Mouse (Mus musculus): ENCODE data around the gene Lrrc61.
"Not testable (repeated sequence)": the region's sequence is repeated elsewhere in the genome, so short reads cannot be mapped to it uniquely, and the experiment has no call there.

The Lrrc61 gene

GRCm38 (mm10) chr6:48554280-48555103, at the start of gene Lrrc61:
Gene Lrrc61, plus strand, starts transcription at chr6:48554796.
- Histone ChIP-seq H3K27me3 (ENCODE audit: control insufficient read depth, insufficient read depth, low read length, poor library complexity, severe bottlenecking) (no peaks in the 10 kb centered on the region), H3K36me3 (ENCODE audit: control insufficient read depth, insufficient read depth, low read length, poor library complexity, severe bottlenecking) (no peaks in the 10 kb centered on the region; the same call in 1 of the 2 replicates)
- DNase-seq (ENCODE audit: low read depth, low spot score), result peak; percentile 95

- Histone ChIP-seq H3K27me3 (ENCODE audit: control insufficient read depth, insufficient read depth, low read length, poor library complexity, severe bottlenecking) (no peaks in the 10 kb centered on the region), H3K36me3 (ENCODE audit: control insufficient read depth, insufficient read depth, low read length, poor library complexity, severe bottlenecking) (peaks cover 2% of the 10 kb centered on the region; the same call in 1 of the 2 replicates)
- DNase-seq (ENCODE audit: low read depth, low spot score), result no peak
These were observed 46.5 kb upstream of the Lrrc61 start for GRCm38 (mm10) chr6:48508087-48508486.

- DNase-seq (ENCODE audit: low read depth, low spot score), result no peak
- Histone ChIP-seq H3K36me3 (ENCODE audit: control insufficient read depth, insufficient read depth, low read length, poor library complexity, severe bottlenecking) (peaks cover 2% of the 10 kb centered on the region; the same call in 1 of the 2 replicates), H3K27me3 (ENCODE audit: control insufficient read depth, insufficient read depth, low read length, poor library complexity, severe bottlenecking) (no peaks in the 10 kb centered on the region)
These were observed 44.2 kb upstream of the Lrrc61 start for GRCm38 (mm10) chr6:48510426-48510825.

- H3K36me3 ChIP-seq (ENCODE audit: control insufficient read depth, insufficient read depth, low read length, poor library complexity, severe bottlenecking), result peaks cover 2% of the 10 kb centered on the region; the same call in 1 of the 2 replicates
- no peak for DNase-seq (ENCODE audit: low read depth, low spot score)
- H3K27me3 ChIP-seq (ENCODE audit: control insufficient read depth, insufficient read depth, low read length, poor library complexity, severe bottlenecking), result no peaks in the 10 kb centered on the region
These were observed 42.7 kb upstream of the Lrrc61 start for GRCm38 (mm10) chr6:48511861-48512260.

GRCm38 (mm10) chr6:48524882-48525281, 29.7 kb upstream of the Lrrc61 start:
- H3K36me3 ChIP-seq (ENCODE audit: control insufficient read depth, insufficient read depth, low read length, poor library complexity, severe bottlenecking); H3K27me3 ChIP-seq (ENCODE audit: control insufficient read depth, insufficient read depth, low read length, poor library complexity, severe bottlenecking); DNase-seq (ENCODE audit: low read depth, low spot score): not testable (repeated sequence)

GRCm38 (mm10) chr6:48527901-48528300, 26.7 kb upstream of the Lrrc61 start:
- H3K27me3 ChIP-seq (ENCODE audit: control insufficient read depth, insufficient read depth, low read length, poor library complexity, severe bottlenecking), result no peaks in the 10 kb centered on the region
- H3K36me3 ChIP-seq (ENCODE audit: control insufficient read depth, insufficient read depth, low read length, poor library complexity, severe bottlenecking), result no peaks in the 10 kb centered on the region
- no peak for DNase-seq (ENCODE audit: low read depth, low spot score)

- Histone ChIP-seq H3K27me3 (ENCODE audit: control insufficient read depth, insufficient read depth, low read length, poor library complexity, severe bottlenecking) (no peaks in the 10 kb centered on the region), H3K36me3 (ENCODE audit: control insufficient read depth, insufficient read depth, low read length, poor library complexity, severe bottlenecking) (no peaks in the 10 kb centered on the region)
- no peak for DNase-seq (ENCODE audit: low read depth, low spot score)
These were observed 25.3 kb upstream of the Lrrc61 start for GRCm38 (mm10) chr6:48529261-48529660.

GRCm38 (mm10) chr6:48529871-48530440, 24.6 kb upstream of the Lrrc61 start:
- DNase-seq (ENCODE audit: low read depth, low spot score), result no peak
- no peaks in the 10 kb centered on the region for H3K27me3 ChIP-seq (ENCODE audit: control insufficient read depth, insufficient read depth, low read length, poor library complexity, severe bottlenecking)
- no peaks in the 10 kb centered on the region for H3K36me3 ChIP-seq (ENCODE audit: control insufficient read depth, insufficient read depth, low read length, poor library complexity, severe bottlenecking)

GRCm38 (mm10) chr6:48530862-48531261, 23.7 kb upstream of the Lrrc61 start:
- DNase-seq (ENCODE audit: low read depth, low spot score), result no peak
- H3K27me3 ChIP-seq (ENCODE audit: control insufficient read depth, insufficient read depth, low read length, poor library complexity, severe bottlenecking), result no peaks in the 10 kb centered on the region
- no peaks in the 10 kb centered on the region for H3K36me3 ChIP-seq (ENCODE audit: control insufficient read depth, insufficient read depth, low read length, poor library complexity, severe bottlenecking)

GRCm38 (mm10) chr6:48533475-48533874, 21.1 kb upstream of the Lrrc61 start:
- no peaks in the 10 kb centered on the region for H3K27me3 ChIP-seq (ENCODE audit: control insufficient read depth, insufficient read depth, low read length, poor library complexity, severe bottlenecking)
- no peaks in the 10 kb centered on the region for H3K36me3 ChIP-seq (ENCODE audit: control insufficient read depth, insufficient read depth, low read length, poor library complexity, severe bottlenecking)
- no peak for DNase-seq (ENCODE audit: low read depth, low spot score)

GRCm38 (mm10) chr6:48534913-48535312, 19.7 kb upstream of the Lrrc61 start:
- no peaks in the 10 kb centered on the region for H3K27me3 ChIP-seq (ENCODE audit: control insufficient read depth, insufficient read depth, low read length, poor library complexity, severe bottlenecking)
- no peak for DNase-seq (ENCODE audit: low read depth, low spot score)
- no peaks in the 10 kb centered on the region for H3K36me3 ChIP-seq (ENCODE audit: control insufficient read depth, insufficient read depth, low read length, poor library complexity, severe bottlenecking)

- no peak for DNase-seq (ENCODE audit: low read depth, low spot score)
- Histone ChIP-seq H3K36me3 (ENCODE audit: control insufficient read depth, insufficient read depth, low read length, poor library complexity, severe bottlenecking) (no peaks in the 10 kb centered on the region), H3K27me3 (ENCODE audit: control insufficient read depth, insufficient read depth, low read length, poor library complexity, severe bottlenecking) (no peaks in the 10 kb centered on the region)
These were observed 18.5 kb upstream of the Lrrc61 start for GRCm38 (mm10) chr6:48536091-48536490.

GRCm38 (mm10) chr6:48537105-48537954, 17.3 kb upstream of the Lrrc61 start, which contains the start of gene Atp6v0e2:
Gene Atp6v0e2, plus strand, starts transcription at chr6:48537615.
- Histone ChIP-seq H3K27me3 (ENCODE audit: control insufficient read depth, insufficient read depth, low read length, poor library complexity, severe bottlenecking) (no peaks in the 10 kb centered on the region), H3K36me3 (ENCODE audit: control insufficient read depth, insufficient read depth, low read length, poor library complexity, severe bottlenecking) (no peaks in the 10 kb centered on the region)
- no peak for DNase-seq (ENCODE audit: low read depth, low spot score)

- Histone ChIP-seq H3K27me3 (ENCODE audit: control insufficient read depth, insufficient read depth, low read length, poor library complexity, severe bottlenecking) (no peaks in the 10 kb centered on the region), H3K36me3 (ENCODE audit: control insufficient read depth, insufficient read depth, low read length, poor library complexity, severe bottlenecking) (no peaks in the 10 kb centered on the region)
- DNase-seq (ENCODE audit: low read depth, low spot score), result peak; percentile 90
These were observed 15.5 kb upstream of the Lrrc61 start for GRCm38 (mm10) chr6:48538841-48539737.
